Mouse (Mus musculus): ENCODE measurements around the gene Itpr3. TPM values are rescaled to one million over a fixed set of nuclear protein-coding genes. Genes with fewer than 3 reads are reported as not detected.

The Itpr3 gene
- polyA plus RNA-seq, 1 experiment from 2014 or later: 0.73 TPM

DNA sequence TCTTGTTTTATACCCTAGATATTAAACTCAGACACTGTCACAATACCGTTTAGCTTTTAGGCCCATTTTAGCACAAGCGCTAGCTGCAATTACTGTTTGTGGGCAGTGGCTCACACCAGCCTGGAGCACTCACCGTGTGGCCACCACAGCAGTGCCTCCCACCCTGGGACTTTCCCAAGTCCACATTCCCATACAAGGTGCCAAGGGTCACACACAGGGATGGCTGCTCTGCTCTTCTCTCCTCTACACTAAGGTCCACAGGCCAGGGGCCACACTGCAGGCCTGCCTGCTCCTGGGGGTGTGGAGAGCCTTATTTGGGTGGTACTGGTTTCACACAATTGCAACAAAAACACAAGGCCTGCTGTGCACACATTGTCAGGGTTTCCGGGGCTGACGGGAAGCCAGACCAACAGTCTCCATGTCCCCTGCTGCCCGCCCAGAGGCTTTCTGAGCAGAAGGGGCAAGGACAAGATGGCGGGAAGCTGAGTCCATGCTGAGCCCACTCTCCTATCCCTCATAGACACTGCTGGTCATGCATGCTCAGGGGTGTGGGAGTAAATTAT lies 66.8 kb downstream of the Itpr3 start:
- no peak overlapping the region for H3K27ac ChIP-seq (ENCODE audit: low read length)

GRCm38 (mm10) chr17:27125185-27125584 lies 68.1 kb downstream of the Itpr3 start:
- Histone ChIP-seq H3K4me2 (ENCODE audit: low read length) (no peak overlapping the region), H3K36me3 (ENCODE audit: control insufficient read depth, insufficient read depth, low read length) (peaks cover 14% of the 10 kb centered on the region), H3K4me1 (ENCODE audit: control insufficient read depth, insufficient read depth, low read length) (peaks cover 32% of the 10 kb centered on the region), H3K27ac (ENCODE audit: low read length) (no peak overlapping the region), H3K9me3 (replicated peaks; ENCODE audit: control insufficient read depth, low read length, poor library complexity, severe bottlenecking) (no peaks in the 10 kb centered on the region), H3K4me3 (ENCODE audit: low read depth, low read length) (no peak overlapping the region), H3K9ac (ENCODE audit: low read depth, low read length) (no peak overlapping the region), H3K27me3 (ENCODE audit: control insufficient read depth, insufficient read depth, low read depth, low read length) (no peaks in the 10 kb centered on the region)
- ATAC-seq: no peak
- WGBS: 34% methylated on average over 12 of the region's 12 CpGs

More for the DNA sequence above, 66.8 kb downstream of the Itpr3 start:
- WGBS: 85% methylated on average over 7 of the region's 7 CpGs
- peaks cover 14% of the 10 kb centered on the region for H3K36me3 ChIP-seq (ENCODE audit: control insufficient read depth, insufficient read depth, low read length)
- no peaks in the 10 kb centered on the region for H3K9me3 ChIP-seq (replicated peaks; ENCODE audit: control insufficient read depth, low read length, poor library complexity, severe bottlenecking)
- H3K4me2 ChIP-seq (ENCODE audit: low read length): no peak overlapping the region
- peaks cover 26% of the 10 kb centered on the region for H3K4me1 ChIP-seq (ENCODE audit: control insufficient read depth, insufficient read depth, low read length)
- H3K9ac ChIP-seq (ENCODE audit: low read depth, low read length): no peak overlapping the region
- no peak overlapping the region for H3K4me3 ChIP-seq (ENCODE audit: low read depth, low read length)
- no peak for ATAC-seq
- no peaks in the 10 kb centered on the region for H3K27me3 ChIP-seq (ENCODE audit: control insufficient read depth, insufficient read depth, low read depth, low read length)

GRCm38 (mm10) chr17:27125669-27126202 lies 68.6 kb downstream of the Itpr3 start:
- Histone ChIP-seq H3K27me3 (ENCODE audit: control insufficient read depth, insufficient read depth, low read depth, low read length) (no peaks in the 10 kb centered on the region), H3K9ac (ENCODE audit: low read depth, low read length) (no peak overlapping the region), H3K9me3 (replicated peaks; ENCODE audit: control insufficient read depth, low read length, poor library complexity, severe bottlenecking) (no peaks in the 10 kb centered on the region), H3K4me2 (ENCODE audit: low read length) (no peak overlapping the region), H3K4me3 (ENCODE audit: low read depth, low read length) (no peak overlapping the region), H3K36me3 (ENCODE audit: control insufficient read depth, insufficient read depth, low read length) (peaks cover 14% of the 10 kb centered on the region), H3K4me1 (ENCODE audit: control insufficient read depth, insufficient read depth, low read length) (peaks cover 32% of the 10 kb centered on the region), H3K27ac (ENCODE audit: low read length) (peak overlapping the region; percentile 36; the same call in 1 of the 2 replicates)
- ATAC-seq: no peak
- WGBS: 75% methylated on average over 11 of the region's 11 CpGs

- Histone ChIP-seq H3K4me2 (ENCODE audit: low read length) (no peak overlapping the region), H3K27me3 (ENCODE audit: control insufficient read depth, insufficient read depth, low read depth, low read length) (no peaks in the 10 kb centered on the region), H3K36me3 (ENCODE audit: control insufficient read depth, insufficient read depth, low read length) (peaks cover 12% of the 10 kb centered on the region), H3K9ac (ENCODE audit: low read depth, low read length) (peak overlapping the region; percentile 33; the same call in 1 of the 2 replicates), H3K27ac (ENCODE audit: low read length) (peak overlapping the region; percentile 36), H3K4me3 (ENCODE audit: low read depth, low read length) (no peak overlapping the region), H3K9me3 (replicated peaks; ENCODE audit: control insufficient read depth, low read length, poor library complexity, severe bottlenecking) (no peaks in the 10 kb centered on the region), H3K4me1 (ENCODE audit: control insufficient read depth, insufficient read depth, low read length) (peaks cover 32% of the 10 kb centered on the region)
- no peak for ATAC-seq
- WGBS: 81% methylated on average over 10 of the region's 10 CpGs
Measured at GRCm38 (mm10) chr17:27126974-27127373, 69.9 kb downstream of the Itpr3 start.

- Histone ChIP-seq H3K4me1 (ENCODE audit: control insufficient read depth, insufficient read depth, low read length) (peaks cover 39% of the 10 kb centered on the region), H3K9ac (ENCODE audit: low read depth, low read length) (0 out of 2 replicates have a peak overlapping the region, but pooled peaks have one; percentile 15), H3K4me3 (ENCODE audit: low read depth, low read length) (no peak overlapping the region), H3K36me3 (ENCODE audit: control insufficient read depth, insufficient read depth, low read length) (0 out of 2 replicates have a peak, but pooled peaks cover 3% of the 10 kb centered on the region), H3K9me3 (replicated peaks; ENCODE audit: control insufficient read depth, low read length, poor library complexity, severe bottlenecking) (no peaks in the 10 kb centered on the region), H3K27ac (ENCODE audit: low read length) (no peak overlapping the region), H3K27me3 (ENCODE audit: control insufficient read depth, insufficient read depth, low read depth, low read length) (no peaks in the 10 kb centered on the region), H3K4me2 (ENCODE audit: low read length) (no peak overlapping the region)
- no peak for ATAC-seq
- 91% methylated on average over 5 of the region's 5 CpGs for WGBS
Measured at GRCm38 (mm10) chr17:27128189-27128588, 71.1 kb downstream of the Itpr3 start.

- Histone ChIP-seq H3K4me3 (ENCODE audit: low read depth, low read length) (no peak overlapping the region), H3K4me1 (ENCODE audit: control insufficient read depth, insufficient read depth, low read length) (peaks cover 43% of the 10 kb centered on the region), H3K4me2 (ENCODE audit: low read length) (no peak overlapping the region), H3K9me3 (replicated peaks; ENCODE audit: control insufficient read depth, low read length, poor library complexity, severe bottlenecking) (no peaks in the 10 kb centered on the region), H3K27ac (ENCODE audit: low read length) (no peak overlapping the region), H3K36me3 (ENCODE audit: control insufficient read depth, insufficient read depth, low read length) (no peaks in the 10 kb centered on the region), H3K9ac (ENCODE audit: low read depth, low read length) (no peak overlapping the region), H3K27me3 (ENCODE audit: control insufficient read depth, insufficient read depth, low read depth, low read length) (no peaks in the 10 kb centered on the region)
- WGBS: 67% methylated on average over 13 of the region's 13 CpGs
- ATAC-seq: no peak
Measured at GRCm38 (mm10) chr17:27129291-27129690, 72.2 kb downstream of the Itpr3 start.

DNA sequence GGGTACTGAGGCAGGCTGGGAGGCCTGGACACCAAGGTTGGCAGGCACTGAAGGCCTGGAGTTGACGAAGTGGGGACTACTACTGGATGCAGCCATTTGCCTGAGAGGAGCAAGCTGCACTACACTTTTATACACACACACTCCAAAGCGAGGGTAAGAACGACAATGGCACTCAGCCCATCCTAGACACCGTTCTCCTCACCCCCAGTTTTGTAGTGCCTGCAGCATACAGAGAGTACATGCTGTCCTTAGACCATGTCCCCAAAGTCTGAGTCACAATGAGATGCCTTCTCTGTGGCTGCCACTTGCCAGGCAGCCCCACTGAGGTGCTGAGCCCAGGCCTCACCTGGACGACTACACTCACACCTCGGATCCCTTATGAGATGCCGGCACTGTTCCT lies 72.7 kb downstream of the Itpr3 start:
- peak overlapping the region; percentile 6 for H3K27ac ChIP-seq (ENCODE audit: low read length)
- no peaks in the 10 kb centered on the region for H3K9me3 ChIP-seq (replicated peaks; ENCODE audit: control insufficient read depth, low read length, poor library complexity, severe bottlenecking)
- H3K9ac ChIP-seq (ENCODE audit: low read depth, low read length): 0 out of 2 replicates have a peak overlapping the region, but pooled peaks have one; percentile 2
- ATAC-seq: no peak
- H3K4me2 ChIP-seq (ENCODE audit: low read length): peak overlapping the region; percentile 22; the same call in 1 of the 2 replicates
- H3K27me3 ChIP-seq (ENCODE audit: control insufficient read depth, insufficient read depth, low read depth, low read length): no peaks in the 10 kb centered on the region
- H3K36me3 ChIP-seq (ENCODE audit: control insufficient read depth, insufficient read depth, low read length): no peaks in the 10 kb centered on the region
- peaks cover 44% of the 10 kb centered on the region for H3K4me1 ChIP-seq (ENCODE audit: control insufficient read depth, insufficient read depth, low read length)
- no peak overlapping the region for H3K4me3 ChIP-seq (ENCODE audit: low read depth, low read length)
- 84% methylated on average over 7 of the region's 7 CpGs for WGBS

DNA sequence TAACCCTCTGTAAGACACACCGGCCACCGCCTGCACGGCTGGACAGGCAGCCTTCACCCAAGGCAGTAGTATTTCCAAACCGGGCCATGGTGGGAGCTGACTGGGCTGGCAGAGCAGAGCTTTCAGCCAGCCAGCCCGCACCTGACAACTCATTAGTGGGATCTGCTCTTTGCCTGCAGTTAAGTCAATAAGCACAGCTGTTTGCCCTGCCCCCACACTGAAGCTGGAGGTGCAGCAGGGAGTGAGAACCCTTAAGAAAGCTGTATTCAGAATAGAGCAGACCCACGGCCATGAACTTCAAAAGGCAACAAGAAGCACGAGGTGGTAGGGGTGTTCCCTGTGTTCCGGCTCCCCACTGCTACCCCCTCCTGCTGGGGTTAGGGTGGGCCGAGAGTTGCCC lies 73.1 kb downstream of the Itpr3 start:
- Histone ChIP-seq H3K27me3 (ENCODE audit: control insufficient read depth, insufficient read depth, low read depth, low read length) (no peaks in the 10 kb centered on the region), H3K4me3 (ENCODE audit: low read depth, low read length) (no peak overlapping the region), H3K4me1 (ENCODE audit: control insufficient read depth, insufficient read depth, low read length) (peaks cover 44% of the 10 kb centered on the region), H3K9ac (ENCODE audit: low read depth, low read length) (0 out of 2 replicates have a peak overlapping the region, but pooled peaks have one; percentile 2), H3K36me3 (ENCODE audit: control insufficient read depth, insufficient read depth, low read length) (no peaks in the 10 kb centered on the region), H3K27ac (ENCODE audit: low read length) (peak overlapping the region; percentile 6), H3K9me3 (replicated peaks; ENCODE audit: control insufficient read depth, low read length, poor library complexity, severe bottlenecking) (no peaks in the 10 kb centered on the region), H3K4me2 (ENCODE audit: low read length) (peak overlapping the region; percentile 22; the same call in 1 of the 2 replicates)
- WGBS: 51% methylated on average over 9 of the region's 9 CpGs
- ATAC-seq: no peak

GRCm38 (mm10) chr17:27131240-27131665 lies 74.1 kb downstream of the Itpr3 start:
- Histone ChIP-seq H3K27me3 (ENCODE audit: control insufficient read depth, insufficient read depth, low read depth, low read length) (no peaks in the 10 kb centered on the region), H3K36me3 (ENCODE audit: control insufficient read depth, insufficient read depth, low read length) (no peaks in the 10 kb centered on the region), H3K4me1 (ENCODE audit: control insufficient read depth, insufficient read depth, low read length) (peaks cover 44% of the 10 kb centered on the region), H3K9me3 (replicated peaks; ENCODE audit: control insufficient read depth, low read length, poor library complexity, severe bottlenecking) (no peaks in the 10 kb centered on the region), H3K27ac (ENCODE audit: low read length) (no peak overlapping the region), H3K9ac (ENCODE audit: low read depth, low read length) (no peak overlapping the region), H3K4me3 (ENCODE audit: low read depth, low read length) (no peak overlapping the region), H3K4me2 (ENCODE audit: low read length) (no peak overlapping the region)
- 80% methylated on average over 10 of the region's 10 CpGs for WGBS
- no peak for ATAC-seq

Data from midbrain, embryonic 16.5 days (tissue).